Mouse (Mus musculus) hindbrain, embryonic 15.5 days (tissue): ENCODE measurements around the gene Sorl1. TPM values are rescaled to one million over a fixed set of nuclear protein-coding genes. Genes with fewer than 3 reads are reported as not detected.

ENCODE experiments used
- ATAC-seq: fragments of 200-750 bp; cut with Nextera tagmentation; 2 replicates; pipeline ENCODE4 v1.8.0; 2017; ENCODE audit warnings: low read depth, moderate number of reproducible peaks, moderate TSS enrichment; ENCODE audit not compliant: low FRiP score
- H3K27ac ChIP-seq: fragments of 300-500 bp; sonication (generic); replicated peaks from 2 replicates; pipeline ENCODE4 v1.5.1; 2015; ENCODE audit warnings: mild to moderate bottlenecking, inconsistent platforms
- H3K27me3 ChIP-seq: fragments of 300-500 bp; sonication (generic); 2 replicates; pipeline ENCODE4 v1.6.1; 2015; ENCODE audit warnings: control low read depth, inconsistent platforms
- H3K36me3 ChIP-seq: fragments of 300-500 bp; sonication (generic); 2 replicates; pipeline ENCODE4 v1.6.1; 2015; ENCODE audit warnings: control low read depth, inconsistent platforms
- H3K4me1 ChIP-seq: fragments of 300-500 bp; sonication (generic); replicated peaks from 2 replicates; pipeline ENCODE4 v1.6.1; 2015; ENCODE audit warnings: control low read depth, inconsistent platforms
- H3K4me2 ChIP-seq: fragments of 300-500 bp; sonication (generic); 2 replicates; pipeline ENCODE4 v1.6.1; 2015; ENCODE audit warnings: moderate library complexity, mild to moderate bottlenecking, inconsistent platforms
- H3K4me3 ChIP-seq: fragments of 300-500 bp; sonication (generic); 2 replicates; pipeline ENCODE4 v1.5.1; 2015; ENCODE audit warnings: mild to moderate bottlenecking, inconsistent platforms
- H3K9ac ChIP-seq: fragments of 300-500 bp; sonication (generic); 2 replicates; pipeline ENCODE4 v1.6.1; 2015; ENCODE audit warnings: inconsistent platforms
- H3K9me3 ChIP-seq: fragments of 300-500 bp; sonication (generic); 2 replicates; pipeline ENCODE4 v1.6.1; 2016; ENCODE audit warnings: control low read depth, inconsistent platforms
- WGBS: fragments of 180-500 bp; shearing (Covaris S2); methylation state at CpG from one replicate; pipeline ENCODE4 v1.1.7; 2015; 5-methylcytosine and 5-hydroxymethylcytosine counted together
- polyA plus RNA-seq: library from polyadenylated mRNA; unstranded; fragments of >200 nt; fragmentation: Nextera tagmentation; extraction: Ambion mirVana; gene quantifications from 2 replicates; pipeline ENCODE4 v1.2.1, GENCODE M21; 2015

Gene Sorl1
- polyA plus RNA-seq, 1 experiment from 2014 or later, result 12.4 TPM

DNA sequence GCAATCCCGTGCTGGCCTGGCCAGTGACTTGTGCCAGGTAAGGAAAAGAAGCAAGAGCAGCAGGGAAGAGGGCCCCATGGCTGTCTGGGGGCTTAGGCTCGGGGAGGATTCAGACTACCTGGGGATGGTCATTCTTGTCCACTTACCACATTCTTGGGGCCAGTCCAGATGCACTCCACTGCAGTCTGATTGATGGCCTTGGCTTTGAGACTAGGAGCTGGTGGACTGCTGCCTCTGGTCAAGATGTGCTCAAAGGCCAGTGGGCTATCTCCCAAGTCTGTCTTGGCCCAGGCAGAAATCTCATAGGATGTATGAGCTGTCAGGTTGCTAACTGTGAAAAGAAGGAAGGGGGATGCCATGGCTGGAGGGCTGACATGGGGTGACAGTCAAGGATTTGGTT is 141.3 kb downstream of the Sorl1 start:
- peaks cover 21% of the 10 kb centered on the region for H3K36me3 ChIP-seq
- H3K27ac ChIP-seq, result no peak overlapping the region
- ATAC-seq, result no peak
- H3K4me2 ChIP-seq, result no peak overlapping the region
- 0 out of 2 replicates have a peak, but pooled peaks cover 6% of the 10 kb centered on the region for H3K4me1 ChIP-seq
- H3K9me3 ChIP-seq, result no peaks in the 10 kb centered on the region
- WGBS, result 78% methylated on average over 2 of the region's 2 CpGs
- no peak overlapping the region for H3K4me3 ChIP-seq
- H3K27me3 ChIP-seq, result no peaks in the 10 kb centered on the region
- H3K9ac ChIP-seq, result no peak overlapping the region

GRCm38 (mm10) chr9:41982023-41982422 is 142.1 kb downstream of the Sorl1 start:
- Histone ChIP-seq H3K9ac (no peak overlapping the region), H3K4me1 (0 out of 2 replicates have a peak, but pooled peaks cover 6% of the 10 kb centered on the region), H3K36me3 (peaks cover 26% of the 10 kb centered on the region), H3K4me3 (no peak overlapping the region), H3K4me2 (no peak overlapping the region), H3K9me3 (no peaks in the 10 kb centered on the region), H3K27me3 (no peaks in the 10 kb centered on the region), H3K27ac (no peak overlapping the region)
- 82% methylated on average over 9 of the region's 9 CpGs for WGBS
- ATAC-seq, result no peak

DNA sequence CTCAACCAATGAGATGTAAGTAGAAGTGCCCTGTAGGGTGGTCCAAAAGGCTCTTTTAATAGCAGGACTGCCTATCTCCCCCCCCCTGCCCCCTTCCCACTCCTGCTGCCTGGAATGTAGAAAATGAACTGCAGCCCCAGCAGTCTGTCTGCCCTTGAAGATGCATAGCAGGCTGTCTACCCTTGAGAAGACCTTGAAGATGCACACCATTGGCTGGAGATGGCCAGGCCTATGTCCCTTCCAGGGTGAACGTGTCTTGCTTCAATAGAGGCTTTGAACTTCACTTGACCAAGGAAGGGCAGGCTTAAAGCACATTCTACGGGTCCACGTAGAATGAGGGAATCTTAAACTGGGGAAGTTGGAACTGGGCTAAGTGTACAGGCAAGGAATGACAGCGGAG is 142.8 kb downstream of the Sorl1 start:
- H3K4me3 ChIP-seq, result no peak overlapping the region
- H3K36me3 ChIP-seq, result peaks cover 29% of the 10 kb centered on the region
- no peak overlapping the region for H3K9ac ChIP-seq
- 0 out of 2 replicates have a peak, but pooled peaks cover 6% of the 10 kb centered on the region for H3K4me1 ChIP-seq
- H3K27ac ChIP-seq, result no peak overlapping the region
- ATAC-seq, result no peak
- WGBS, result 86% methylated on average over 4 of the region's 4 CpGs
- no peaks in the 10 kb centered on the region for H3K27me3 ChIP-seq
- H3K9me3 ChIP-seq, result no peaks in the 10 kb centered on the region
- H3K4me2 ChIP-seq, result no peak overlapping the region

- Histone ChIP-seq H3K4me1 (0 out of 2 replicates have a peak, but pooled peaks cover 5% of the 10 kb centered on the region), H3K9me3 (no peaks in the 10 kb centered on the region), H3K27me3 (no peaks in the 10 kb centered on the region), H3K36me3 (peaks cover 34% of the 10 kb centered on the region), H3K4me3 (no peak overlapping the region), H3K27ac (no peak overlapping the region), H3K9ac (no peak overlapping the region), H3K4me2 (no peak overlapping the region)
- ATAC-seq, result no peak
- WGBS, result 89% methylated on average over 5 of the region's 5 CpGs
These were observed 143.3 kb downstream of the Sorl1 start for GRCm38 (mm10) chr9:41980796-41981195.

DNA sequence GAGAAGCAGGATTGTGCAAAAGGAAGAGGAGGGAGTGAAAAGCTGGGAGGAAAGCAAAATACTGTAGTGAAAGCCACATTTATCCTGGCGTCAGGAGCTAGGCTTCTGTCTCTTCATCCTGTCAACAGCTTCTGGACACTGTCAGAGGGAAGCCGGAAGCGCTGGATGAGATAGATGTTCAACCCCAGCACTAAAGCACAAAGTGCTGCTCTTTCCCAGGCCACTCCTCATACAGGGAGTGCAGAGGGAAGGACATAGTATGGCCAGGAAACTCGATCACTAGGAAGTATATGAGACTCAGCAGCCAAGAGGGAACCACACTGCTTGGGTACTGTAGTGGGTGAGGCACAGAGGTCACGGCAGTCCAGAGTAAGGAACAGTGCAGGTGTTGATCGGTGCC is 145.7 kb downstream of the Sorl1 start:
- Histone ChIP-seq H3K4me2 (no peak overlapping the region), H3K36me3 (peaks cover 25% of the 10 kb centered on the region), H3K9ac (no peak overlapping the region), H3K4me1 (peaks cover 5% of the 10 kb centered on the region), H3K27me3 (no peaks in the 10 kb centered on the region), H3K4me3 (no peak overlapping the region), H3K9me3 (no peaks in the 10 kb centered on the region), H3K27ac (no peak overlapping the region)
- no peak for ATAC-seq
- 94% methylated on average over 6 of the region's 6 CpGs for WGBS

DNA sequence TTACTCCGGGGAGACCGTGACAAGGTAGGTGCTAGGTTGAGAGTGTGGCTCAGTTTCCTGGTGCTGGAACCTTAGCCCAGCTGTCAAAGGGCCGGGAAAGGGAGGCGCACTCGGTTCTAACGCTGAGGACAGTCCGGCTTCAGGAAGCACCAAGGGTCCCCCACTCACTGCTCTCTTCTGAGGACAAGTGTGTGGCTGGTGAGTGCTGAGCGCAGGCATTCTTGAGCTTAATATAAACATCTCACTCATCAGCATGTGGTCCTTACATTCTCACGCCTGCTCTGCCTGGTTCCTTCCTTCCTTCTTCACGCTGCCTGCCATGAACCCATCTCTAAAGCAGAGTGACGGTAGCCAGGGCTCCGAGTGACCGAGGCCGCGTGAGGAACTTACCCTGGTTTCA is 148.1 kb downstream of the Sorl1 start:
- 90% methylated on average over 15 of the region's 15 CpGs for WGBS
- Histone ChIP-seq H3K9me3 (no peaks in the 10 kb centered on the region), H3K9ac (no peak overlapping the region), H3K4me3 (no peak overlapping the region), H3K4me1 (peaks cover 5% of the 10 kb centered on the region), H3K27me3 (no peaks in the 10 kb centered on the region), H3K27ac (no peak overlapping the region), H3K36me3 (peaks cover 27% of the 10 kb centered on the region), H3K4me2 (no peak overlapping the region)
- ATAC-seq, result no peak

- Histone ChIP-seq H3K4me1 (peaks cover 5% of the 10 kb centered on the region), H3K27me3 (no peaks in the 10 kb centered on the region), H3K27ac (no peak overlapping the region; the same call in 1 of the 2 replicates), H3K36me3 (peaks cover 31% of the 10 kb centered on the region), H3K9me3 (no peaks in the 10 kb centered on the region), H3K9ac (no peak overlapping the region), H3K4me2 (no peak overlapping the region), H3K4me3 (no peak overlapping the region)
- peak; percentile 36 for ATAC-seq
- WGBS, result 68% methylated on average over 3 of the region's 3 CpGs
These were observed 149.4 kb downstream of the Sorl1 start for GRCm38 (mm10) chr9:41974661-41975060.

GRCm38 (mm10) chr9:41973775-41974657 is 150.1 kb downstream of the Sorl1 start:
- Histone ChIP-seq H3K4me2 (no peak overlapping the region), H3K27me3 (no peaks in the 10 kb centered on the region), H3K36me3 (peaks cover 37% of the 10 kb centered on the region), H3K27ac (no peak overlapping the region; the same call in 1 of the 2 replicates), H3K4me1 (peaks cover 5% of the 10 kb centered on the region), H3K4me3 (no peak overlapping the region), H3K9me3 (no peaks in the 10 kb centered on the region), H3K9ac (no peak overlapping the region)
- ATAC-seq, result peak; percentile 92
- 71% methylated on average over 25 of the region's 25 CpGs for WGBS

GRCm38 (mm10) chr9:41969961-41970360 is 154.1 kb downstream of the Sorl1 start:
- Histone ChIP-seq H3K9ac (no peak overlapping the region), H3K9me3 (no peaks in the 10 kb centered on the region), H3K4me2 (no peak overlapping the region), H3K27ac (no peak overlapping the region), H3K4me1 (peaks cover 5% of the 10 kb centered on the region), H3K36me3 (peaks cover 18% of the 10 kb centered on the region), H3K4me3 (no peak overlapping the region), H3K27me3 (no peaks in the 10 kb centered on the region)
- 85% methylated on average over 8 of the region's 8 CpGs for WGBS
- ATAC-seq, result no peak

DNA sequence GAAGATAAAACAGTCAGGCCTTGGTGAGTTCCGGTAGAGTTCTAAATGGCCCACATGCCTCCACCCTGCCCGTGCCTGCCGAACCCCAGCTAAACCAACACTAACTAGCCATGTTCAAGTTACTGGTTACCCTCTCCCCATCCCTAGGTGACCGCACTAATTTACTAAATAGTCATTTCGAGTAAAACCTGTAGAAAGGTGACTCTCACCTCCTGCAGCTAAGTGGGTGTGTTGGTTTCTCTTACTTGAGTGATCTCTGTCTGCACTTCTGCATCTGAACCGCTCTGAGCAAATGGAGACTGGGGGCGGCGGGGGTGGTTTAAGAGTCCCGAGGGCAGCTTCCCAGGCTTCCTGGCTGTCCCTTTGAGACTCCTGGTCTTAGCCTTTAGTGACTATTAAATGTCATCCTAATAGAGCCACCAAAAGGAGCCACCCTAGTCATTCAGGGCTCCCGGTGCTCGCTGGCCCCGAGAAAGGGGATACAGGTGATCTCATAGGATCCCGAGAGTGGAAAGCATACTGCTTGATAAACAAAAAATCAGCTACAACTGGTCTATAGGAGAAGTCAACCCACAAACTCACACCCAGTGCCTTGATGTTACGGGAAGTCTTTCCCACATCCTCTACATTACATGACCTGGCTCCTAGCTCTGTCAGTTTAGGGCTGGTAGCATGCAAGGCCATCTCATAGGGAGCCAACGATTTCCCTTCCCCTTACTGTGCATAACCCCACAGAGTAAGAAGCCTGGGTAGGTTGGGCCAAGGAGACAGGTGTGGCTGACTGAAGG is 155.2 kb downstream of the Sorl1 start:
- Histone ChIP-seq H3K4me2 (no peak overlapping the region), H3K27me3 (no peaks in the 10 kb centered on the region), H3K4me1 (no peaks in the 10 kb centered on the region), H3K27ac (no peak overlapping the region), H3K4me3 (no peak overlapping the region), H3K36me3 (peaks cover 18% of the 10 kb centered on the region), H3K9me3 (no peaks in the 10 kb centered on the region), H3K9ac (no peak overlapping the region)
- ATAC-seq, result no peak
- WGBS, result 97% methylated on average over 15 of the region's 15 CpGs

GRCm38 (mm10) chr9:41961274-41961673 is 162.8 kb downstream of the Sorl1 start:
- Histone ChIP-seq H3K36me3 (no peaks in the 10 kb centered on the region), H3K4me2 (no peak overlapping the region), H3K4me1 (no peaks in the 10 kb centered on the region), H3K27me3 (no peaks in the 10 kb centered on the region), H3K9me3 (no peaks in the 10 kb centered on the region), H3K9ac (no peak overlapping the region), H3K27ac (no peak overlapping the region), H3K4me3 (no peak overlapping the region)
- ATAC-seq, result no peak
- 66% methylated on average over 10 of the region's 10 CpGs for WGBS

DNA sequence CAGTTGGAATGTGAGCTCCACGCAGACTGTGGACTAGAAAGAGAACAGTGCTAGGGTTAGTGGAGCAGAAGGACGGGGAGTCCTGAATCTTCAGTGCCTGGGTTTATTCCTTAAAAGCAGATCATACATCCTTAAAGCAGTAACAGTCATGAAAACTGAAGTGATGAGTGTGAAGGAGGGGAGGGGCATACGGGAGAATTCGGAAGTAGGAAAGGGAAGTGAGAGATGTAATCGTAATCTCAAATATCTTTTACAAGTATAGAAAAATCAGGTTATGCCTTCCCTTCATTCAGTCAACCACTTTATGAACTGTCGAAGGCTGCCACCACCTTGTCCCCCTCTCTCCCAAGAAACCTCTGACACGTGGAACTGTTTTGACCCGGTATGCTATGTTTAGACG is 165.8 kb downstream of the Sorl1 start:
- H3K36me3 ChIP-seq, result no peaks in the 10 kb centered on the region
- H3K27ac ChIP-seq, result no peak overlapping the region
- no peak overlapping the region for H3K4me2 ChIP-seq
- no peak overlapping the region for H3K4me3 ChIP-seq
- 94% methylated on average over 9 of the region's 9 CpGs for WGBS
- no peak overlapping the region for H3K9ac ChIP-seq
- no peaks in the 10 kb centered on the region for H3K9me3 ChIP-seq
- no peaks in the 10 kb centered on the region for H3K27me3 ChIP-seq
- ATAC-seq, result no peak
- peaks cover 6% of the 10 kb centered on the region for H3K4me1 ChIP-seq
